Mouse (Mus musculus): ENCODE data around the gene Spats2.
"Not testable (repeated sequence)": the region's sequence is repeated elsewhere in the genome, so short reads cannot be mapped to it uniquely, and the experiment has no call there.

The Spats2 gene

GRCm38 (mm10) chr15:99226090-99226489, 100.4 kb downstream of the Spats2 start:
- DNase-seq: no peak

- no peak for DNase-seq
These were observed 106.3 kb downstream of the Spats2 start for GRCm38 (mm10) chr15:99231998-99232397.

DNA sequence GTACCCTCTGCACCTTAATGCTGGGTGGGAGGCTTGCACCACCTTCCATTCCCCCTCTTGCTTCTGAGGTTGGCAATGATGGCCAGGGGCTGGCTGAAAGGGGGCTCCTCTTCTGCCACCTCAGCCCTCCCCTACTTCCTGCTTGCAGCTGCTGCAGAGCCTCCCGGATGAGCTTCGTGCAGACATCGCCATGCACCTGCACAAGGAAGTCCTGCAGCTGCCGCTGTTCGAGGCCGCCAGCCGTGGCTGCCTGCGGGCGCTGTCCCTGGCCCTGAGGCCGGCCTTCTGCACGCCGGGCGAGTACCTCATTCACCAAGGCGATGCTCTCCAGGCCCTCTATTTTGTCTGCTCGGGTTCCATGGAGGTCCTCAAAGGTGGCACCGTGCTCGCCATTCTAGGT, 108.0 kb downstream of the Spats2 start:
- DNase-seq: peak; percentile 86

- peak; percentile 69 for DNase-seq
These were observed 108.8 kb downstream of the Spats2 start for GRCm38 (mm10) chr15:99234326-99235010.

DNA sequence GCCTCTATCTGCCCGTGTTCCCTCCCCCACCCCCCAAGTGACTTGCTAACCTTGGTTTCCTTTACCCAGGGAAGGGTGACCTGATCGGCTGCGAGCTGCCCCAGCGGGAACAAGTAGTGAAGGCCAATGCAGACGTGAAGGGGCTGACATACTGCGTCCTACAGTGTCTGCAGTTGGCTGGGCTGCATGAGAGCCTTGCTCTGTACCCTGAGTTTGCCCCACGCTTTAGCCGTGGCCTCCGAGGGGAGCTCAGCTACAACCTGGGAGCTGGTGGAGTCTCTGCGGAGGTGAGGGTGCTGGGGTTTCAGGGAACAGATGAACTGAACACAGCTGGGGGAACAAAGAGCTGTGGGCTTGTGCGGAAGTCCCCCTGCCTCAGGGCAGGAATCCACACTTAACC, 112.3 kb downstream of the Spats2 start:
- DNase-seq: peak; percentile 77

GRCm38 (mm10) chr15:99240129-99240528, 114.4 kb downstream of the Spats2 start:
- no peak for DNase-seq

- DNase-seq: no peak
These were observed 115.5 kb downstream of the Spats2 start for GRCm38 (mm10) chr15:99241249-99241648.

GRCm38 (mm10) chr15:99242045-99242444, 116.3 kb downstream of the Spats2 start:
- DNase-seq: no peak

DNA sequence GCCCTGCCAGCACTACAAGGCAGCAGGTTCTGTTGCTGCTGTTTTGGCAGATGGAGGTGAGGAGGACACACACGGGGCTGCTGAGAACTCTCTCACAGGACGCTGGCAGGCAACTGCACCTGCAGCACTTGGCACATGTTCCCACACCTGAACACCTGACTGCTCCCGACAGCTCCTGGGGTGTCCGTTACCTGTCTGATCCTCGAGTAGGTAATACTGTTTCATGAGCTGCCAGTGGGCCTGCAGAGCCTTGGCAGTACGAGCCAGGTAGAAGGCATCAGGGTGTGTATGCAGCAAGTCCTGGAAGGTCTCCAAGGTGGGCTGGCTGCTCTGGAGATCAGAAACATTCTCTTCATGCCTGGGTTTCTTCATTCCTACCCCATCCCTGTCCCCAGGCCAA, 121.0 kb downstream of the Spats2 start:
- not testable (repeated sequence) for DNase-seq

- DNase-seq: no peak
These were observed 123.3 kb downstream of the Spats2 start for GRCm38 (mm10) chr15:99248972-99249371.

DNA sequence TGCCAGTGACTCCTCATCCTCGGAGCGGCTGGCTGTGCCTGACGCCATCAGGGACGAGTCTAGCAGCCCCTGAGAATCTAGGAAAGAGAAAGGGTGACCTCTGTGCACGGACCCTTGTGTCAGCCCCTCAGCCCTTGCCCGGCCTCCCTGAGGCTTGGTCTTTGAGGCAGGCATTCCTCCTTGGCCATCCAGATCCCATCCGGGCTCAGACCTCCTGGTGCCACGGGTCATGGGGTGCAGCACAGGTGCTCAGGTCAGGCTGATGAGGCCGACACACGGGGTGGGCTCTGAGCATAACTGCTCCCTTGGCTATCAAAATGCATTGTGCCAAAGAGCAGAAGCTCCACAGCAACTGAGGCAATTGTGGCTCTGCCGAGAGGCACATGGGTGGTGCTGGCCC, 124.2 kb downstream of the Spats2 start:
- DNase-seq: no peak

GRCm38 (mm10) chr15:99251111-99251510, 125.4 kb downstream of the Spats2 start:
- DNase-seq: not testable (repeated sequence)

GRCm38 (mm10) chr15:99251626-99252380, 126.1 kb downstream of the Spats2 start, which contains the start of gene Mcrs1:
TSS of gene Mcrs1 (minus strand) at chr15:99251961.
- DNase-seq: peak; percentile 96

DNA sequence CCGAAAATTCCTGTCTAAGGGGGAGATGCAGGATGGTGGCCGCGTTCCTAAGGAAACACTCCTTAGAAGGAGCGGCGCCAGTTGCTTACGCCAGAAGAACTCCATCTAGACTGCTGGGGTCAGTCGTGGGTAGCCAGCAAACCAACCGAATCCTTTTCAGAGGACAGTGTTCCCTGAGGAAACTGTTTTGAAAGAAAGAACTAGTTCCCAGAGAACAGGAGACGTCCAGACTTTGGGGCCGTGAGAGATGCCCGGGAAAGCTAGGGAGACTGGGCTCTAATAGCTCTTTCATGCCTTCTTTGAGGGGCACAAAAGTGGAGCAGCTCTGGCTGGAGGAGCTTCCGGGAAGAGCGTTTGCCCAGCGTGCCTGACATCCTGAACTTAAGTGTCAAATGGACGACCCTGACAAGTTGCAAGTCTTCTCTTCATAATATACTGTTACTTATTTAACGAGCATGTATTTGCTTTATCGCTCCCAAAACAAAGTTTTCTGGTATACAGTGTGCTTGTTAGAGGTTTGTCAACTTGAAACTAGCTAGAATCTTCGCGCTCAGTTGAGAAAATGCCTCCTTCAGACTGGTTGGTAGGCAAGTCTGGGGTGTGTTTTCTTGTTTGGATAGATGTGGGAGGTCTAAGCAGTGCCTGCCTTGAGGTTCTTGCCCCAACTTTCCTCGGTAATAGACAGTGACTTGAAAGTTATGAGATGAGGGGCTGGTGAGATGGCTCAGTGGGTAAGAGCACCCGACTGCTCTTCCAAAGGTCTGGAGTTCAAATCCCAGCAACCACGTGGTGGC, 126.9 kb downstream of the Spats2 start:
- DNase-seq: no peak

- not testable (repeated sequence) for DNase-seq
These were observed 127.4 kb downstream of the Spats2 start for GRCm38 (mm10) chr15:99253175-99253479.

DNA sequence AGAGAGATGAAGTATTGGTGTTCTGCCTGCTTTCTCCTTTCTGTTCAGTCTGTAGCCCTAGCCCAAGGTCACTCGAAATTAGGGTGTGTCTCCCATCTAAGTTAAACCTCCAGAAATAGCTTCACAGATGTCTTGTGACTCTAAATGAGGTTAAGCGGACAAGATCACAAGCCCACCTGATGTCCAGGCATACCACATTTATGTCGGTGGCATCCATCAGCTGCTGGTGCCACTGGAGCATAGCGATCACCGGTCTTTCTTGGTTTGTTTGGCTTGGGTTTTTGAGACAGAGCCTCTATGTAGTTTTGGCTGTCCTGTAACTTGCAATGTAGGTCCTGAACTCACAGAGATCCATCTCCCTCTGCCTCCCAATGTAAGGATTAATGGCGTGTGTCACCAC, 128.1 kb downstream of the Spats2 start:
- no peak for DNase-seq

DNA sequence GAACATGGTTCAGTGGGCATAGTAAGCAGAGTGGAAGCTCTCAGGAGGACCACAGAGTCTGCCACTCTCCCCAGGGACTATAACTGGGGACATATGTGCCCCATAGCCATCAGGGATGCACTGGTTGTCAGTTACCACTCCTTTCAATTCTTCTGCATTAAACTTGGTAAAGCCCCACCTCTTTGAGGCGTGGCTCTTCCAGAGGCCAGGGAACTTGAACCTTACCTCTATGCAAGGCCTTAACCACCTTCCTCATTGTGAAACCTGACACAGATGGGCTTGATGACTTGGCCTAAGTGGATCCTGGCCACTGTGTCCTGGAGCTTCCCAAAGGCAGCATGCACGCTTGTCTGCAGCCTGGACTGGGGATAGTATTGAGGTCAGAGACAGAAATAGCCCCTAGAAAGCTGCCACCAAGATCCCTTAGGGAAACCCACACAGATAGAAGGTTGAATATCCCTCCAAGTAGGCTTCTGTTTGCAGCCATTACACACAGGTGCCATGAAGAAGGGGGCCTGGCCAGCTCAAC, 128.8 kb downstream of the Spats2 start:
- no peak for DNase-seq

GRCm38 (mm10) chr15:99255241-99255749, 129.6 kb downstream of the Spats2 start:
- DNase-seq: no peak

GRCm38 (mm10) chr15:99259167-99259729, 133.5 kb downstream of the Spats2 start:
- DNase-seq: no peak

DNA sequence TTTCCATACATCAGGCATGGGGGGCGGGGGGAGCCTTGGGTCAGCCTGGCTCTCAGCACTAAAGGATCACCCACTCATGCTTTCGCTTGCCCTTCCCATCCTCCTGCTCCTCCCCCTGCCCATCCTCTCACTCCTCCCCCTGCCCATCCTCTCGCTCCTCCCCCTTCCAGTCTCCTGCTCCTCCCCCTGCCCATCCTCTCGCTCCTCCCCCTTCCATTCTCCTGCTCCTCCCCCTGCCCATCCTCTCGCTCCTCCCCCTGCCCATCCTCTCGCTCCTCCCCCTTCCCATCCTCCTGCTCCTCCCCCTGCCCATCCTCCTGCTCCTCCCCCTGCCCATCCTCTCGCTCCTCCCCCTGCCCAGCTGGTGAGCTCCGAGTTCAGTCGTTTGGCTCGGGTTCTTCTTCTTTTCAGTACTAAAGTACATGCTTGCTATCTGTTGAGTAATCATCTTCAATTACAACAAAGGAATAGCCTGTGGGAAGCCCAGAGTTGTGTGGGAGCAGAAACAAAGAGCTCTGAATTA, 134.1 kb downstream of the Spats2 start:
- DNase-seq: peak; percentile 61

- DNase-seq: no peak
These were observed 137.0 kb downstream of the Spats2 start for GRCm38 (mm10) chr15:99262702-99263101.

All from thymus, postnatal 25 days (tissue).